Mouse (Mus musculus): ENCODE results near the gene Akr1d1. TPM values are rescaled to one million over a fixed set of nuclear protein-coding genes. Genes with fewer than 3 reads are reported as not detected.

Akr1d1 gene
- polyA plus RNA-seq, 1 experiment from 2014 or later = not detected

- Histone ChIP-seq H3K27ac (no peak overlapping the region), H3K4me1 (0 out of 2 replicates have a peak, but pooled peaks cover 6% of the 10 kb centered on the region), H3K9me3 (no peaks in the 10 kb centered on the region), H3K4me3 (no peak overlapping the region), H3K27me3 (ENCODE audit: insufficient read depth, poor library complexity, severe bottlenecking) (no peaks in the 10 kb centered on the region), H3K36me3 (no peaks in the 10 kb centered on the region)
- no peak for DNase-seq (ENCODE audit: low spot score)
- 80% methylated on average over 3 of the region's 3 CpGs for WGBS
Observed at GRCm38 (mm10) chr6:37536831-37537230, 6.9 kb downstream of the Akr1d1 start.

GRCm38 (mm10) chr6:37537801-37538200, 7.8 kb downstream of the Akr1d1 start:
- 88% methylated on average over 3 of the region's 3 CpGs for WGBS
- H3K36me3 ChIP-seq = no peaks in the 10 kb centered on the region
- DNase-seq (ENCODE audit: low spot score) = no peak

GRCm38 (mm10) chr6:37538792-37539191, 8.8 kb downstream of the Akr1d1 start:
- WGBS = 80% methylated on average over 5 of the region's 5 CpGs
- DNase-seq (ENCODE audit: low spot score) = no peak

More at GRCm38 (mm10) chr6:37537801-37538200, 7.8 kb downstream of the Akr1d1 start:
- Histone ChIP-seq H3K27me3 (ENCODE audit: insufficient read depth, poor library complexity, severe bottlenecking) (no peaks in the 10 kb centered on the region), H3K27ac (no peak overlapping the region), H3K4me1 (0 out of 2 replicates have a peak, but pooled peaks cover 6% of the 10 kb centered on the region), H3K4me3 (no peak overlapping the region), H3K9me3 (no peaks in the 10 kb centered on the region)

GRCm38 (mm10) chr6:37539403-37539802, 9.4 kb downstream of the Akr1d1 start:
- Histone ChIP-seq H3K4me3 (no peak overlapping the region), H3K27me3 (ENCODE audit: insufficient read depth, poor library complexity, severe bottlenecking) (no peaks in the 10 kb centered on the region), H3K36me3 (no peaks in the 10 kb centered on the region), H3K27ac (no peak overlapping the region), H3K9me3 (no peaks in the 10 kb centered on the region), H3K4me1 (0 out of 2 replicates have a peak, but pooled peaks cover 6% of the 10 kb centered on the region)
- 78% methylated on average over 9 of the region's 9 CpGs for WGBS
- DNase-seq (ENCODE audit: low spot score) = no peak

More at GRCm38 (mm10) chr6:37538792-37539191, 8.8 kb downstream of the Akr1d1 start:
- Histone ChIP-seq H3K27ac (no peak overlapping the region), H3K36me3 (no peaks in the 10 kb centered on the region), H3K4me1 (0 out of 2 replicates have a peak, but pooled peaks cover 6% of the 10 kb centered on the region), H3K4me3 (no peak overlapping the region), H3K27me3 (ENCODE audit: insufficient read depth, poor library complexity, severe bottlenecking) (no peaks in the 10 kb centered on the region), H3K9me3 (no peaks in the 10 kb centered on the region)

- DNase-seq (ENCODE audit: low spot score) = no peak
- Histone ChIP-seq H3K4me3 (no peak overlapping the region), H3K4me1 (0 out of 2 replicates have a peak, but pooled peaks cover 6% of the 10 kb centered on the region), H3K27ac (no peak overlapping the region), H3K9me3 (no peaks in the 10 kb centered on the region), H3K27me3 (ENCODE audit: insufficient read depth, poor library complexity, severe bottlenecking) (no peaks in the 10 kb centered on the region), H3K36me3 (no peaks in the 10 kb centered on the region)
- WGBS = 46% methylated on average over 3 of the region's 3 CpGs
Observed at GRCm38 (mm10) chr6:37540113-37540512, 10.1 kb downstream of the Akr1d1 start.

- H3K27me3 ChIP-seq (ENCODE audit: insufficient read depth, poor library complexity, severe bottlenecking) = no peaks in the 10 kb centered on the region
- 83% methylated on average over 3 of the region's 3 CpGs for WGBS
- H3K4me3 ChIP-seq = no peak overlapping the region
- H3K27ac ChIP-seq = no peak overlapping the region
- no peaks in the 10 kb centered on the region for H3K9me3 ChIP-seq
- 0 out of 2 replicates have a peak, but pooled peaks cover 6% of the 10 kb centered on the region for H3K4me1 ChIP-seq
- no peak for DNase-seq (ENCODE audit: low spot score)
- H3K36me3 ChIP-seq = no peaks in the 10 kb centered on the region
Observed at GRCm38 (mm10) chr6:37541171-37541570, 11.2 kb downstream of the Akr1d1 start.

- no peak for DNase-seq (ENCODE audit: low spot score)
- H3K36me3 ChIP-seq = no peaks in the 10 kb centered on the region
- no peak overlapping the region for H3K27ac ChIP-seq
- 0 out of 2 replicates have a peak, but pooled peaks cover 6% of the 10 kb centered on the region for H3K4me1 ChIP-seq
- H3K4me3 ChIP-seq = no peak overlapping the region
- WGBS = 86% methylated on average over 3 of the region's 3 CpGs
- no peaks in the 10 kb centered on the region for H3K9me3 ChIP-seq
- no peaks in the 10 kb centered on the region for H3K27me3 ChIP-seq (ENCODE audit: insufficient read depth, poor library complexity, severe bottlenecking)
Observed at GRCm38 (mm10) chr6:37542145-37542544, 12.2 kb downstream of the Akr1d1 start.

GRCm38 (mm10) chr6:37552760-37553159, 22.8 kb downstream of the Akr1d1 start:
- H3K4me1 ChIP-seq = no peaks in the 10 kb centered on the region
- no peaks in the 10 kb centered on the region for H3K36me3 ChIP-seq
- H3K27me3 ChIP-seq (ENCODE audit: insufficient read depth, poor library complexity, severe bottlenecking) = no peaks in the 10 kb centered on the region
- H3K4me3 ChIP-seq = no peak overlapping the region
- WGBS = 75% methylated on average over 2 of the region's 2 CpGs
- H3K27ac ChIP-seq = no peak overlapping the region
- no peaks in the 10 kb centered on the region for H3K9me3 ChIP-seq
- no peak for DNase-seq (ENCODE audit: low spot score)

GRCm38 (mm10) chr6:37553926-37554325, 24.0 kb downstream of the Akr1d1 start:
- DNase-seq (ENCODE audit: low spot score) = no peak
- Histone ChIP-seq H3K9me3 (no peaks in the 10 kb centered on the region), H3K4me1 (no peaks in the 10 kb centered on the region), H3K27ac (no peak overlapping the region), H3K36me3 (no peaks in the 10 kb centered on the region), H3K27me3 (ENCODE audit: insufficient read depth, poor library complexity, severe bottlenecking) (no peaks in the 10 kb centered on the region), H3K4me3 (no peak overlapping the region)
- WGBS = 74% methylated on average over 3 of the region's 3 CpGs

- no peaks in the 10 kb centered on the region for H3K27me3 ChIP-seq (ENCODE audit: insufficient read depth, poor library complexity, severe bottlenecking)
- no peak overlapping the region for H3K4me3 ChIP-seq
- H3K4me1 ChIP-seq = no peaks in the 10 kb centered on the region
- whole genome bisulfite sequencing = 85% methylated on average over 1 of the region's 1 CpGs
- no peak for DNase-seq (ENCODE audit: low spot score)
- H3K9me3 ChIP-seq = no peaks in the 10 kb centered on the region
- H3K36me3 ChIP-seq = no peaks in the 10 kb centered on the region
- H3K27ac ChIP-seq = no peak overlapping the region
Observed at GRCm38 (mm10) chr6:37554327-37554726, 24.4 kb downstream of the Akr1d1 start.

GRCm38 (mm10) chr6:37563861-37564260, 33.9 kb downstream of the Akr1d1 start:
- DNase-seq (ENCODE audit: low spot score) = no peak
- H3K4me1 ChIP-seq = no peaks in the 10 kb centered on the region
- H3K27me3 ChIP-seq (ENCODE audit: insufficient read depth, poor library complexity, severe bottlenecking) = no peaks in the 10 kb centered on the region
- H3K9me3 ChIP-seq = no peaks in the 10 kb centered on the region
- H3K36me3 ChIP-seq = no peaks in the 10 kb centered on the region
- no peak overlapping the region for H3K27ac ChIP-seq
- H3K4me3 ChIP-seq = no peak overlapping the region
- 87% methylated on average over 3 of the region's 3 CpGs for WGBS

- DNase-seq (ENCODE audit: low spot score) = no peak
- H3K27me3 ChIP-seq (ENCODE audit: insufficient read depth, poor library complexity, severe bottlenecking) = no peaks in the 10 kb centered on the region
- no peaks in the 10 kb centered on the region for H3K4me1 ChIP-seq
- H3K27ac ChIP-seq = no peak overlapping the region
- H3K36me3 ChIP-seq = no peaks in the 10 kb centered on the region
- WGBS = 89% methylated on average over 1 of the region's 1 CpGs
- H3K9me3 ChIP-seq = no peaks in the 10 kb centered on the region
- H3K4me3 ChIP-seq = no peak overlapping the region
Observed at GRCm38 (mm10) chr6:37567363-37567762, 37.4 kb downstream of the Akr1d1 start.

- no peaks in the 10 kb centered on the region for H3K36me3 ChIP-seq
Observed at GRCm38 (mm10) chr6:37571939-37572338, 42.0 kb downstream of the Akr1d1 start.

GRCm38 (mm10) chr6:37572935-37573334, 43.0 kb downstream of the Akr1d1 start:
- no peaks in the 10 kb centered on the region for H3K36me3 ChIP-seq
- 63% methylated on average over 2 of the region's 2 CpGs for WGBS
- H3K27me3 ChIP-seq (ENCODE audit: insufficient read depth, poor library complexity, severe bottlenecking) = no peaks in the 10 kb centered on the region
- H3K9me3 ChIP-seq = no peaks in the 10 kb centered on the region
- H3K27ac ChIP-seq = no peak overlapping the region
- no peaks in the 10 kb centered on the region for H3K4me1 ChIP-seq
- DNase-seq (ENCODE audit: low spot score) = no peak
- no peak overlapping the region for H3K4me3 ChIP-seq

More at GRCm38 (mm10) chr6:37571939-37572338, 42.0 kb downstream of the Akr1d1 start:
- H3K27me3 ChIP-seq (ENCODE audit: insufficient read depth, poor library complexity, severe bottlenecking) = no peaks in the 10 kb centered on the region
- H3K9me3 ChIP-seq = no peaks in the 10 kb centered on the region
- no peaks in the 10 kb centered on the region for H3K4me1 ChIP-seq
- no peak overlapping the region for H3K4me3 ChIP-seq
- no peak overlapping the region for H3K27ac ChIP-seq
- WGBS = 60% methylated on average over 1 of the region's 1 CpGs
- DNase-seq (ENCODE audit: low spot score) = no peak

Data from heart, embryonic 10.5 days (tissue).